Mouse (Mus musculus) kidney, embryonic 14.5 days (tissue): Measurements from ENCODE around the gene Schip1. TPM values are rescaled to one million over a fixed set of nuclear protein-coding genes. Genes with fewer than 3 reads are reported as not detected.

Source experiments
- ATAC-seq: fragments of 200-750 bp; cut with Nextera tagmentation; 2 replicates; pipeline ENCODE4 v1.8.0; 2017; ENCODE audit warnings: moderate number of reproducible peaks, mild to moderate bottlenecking, moderate TSS enrichment, moderate library complexity; ENCODE audit not compliant: low FRiP score, low TSS enrichment
- H3K27ac ChIP-seq: fragments of 300-500 bp; sonication (generic); 2 replicates; pipeline ENCODE4 v1.5.1; 2014; ENCODE audit warnings: low read depth, mild to moderate bottlenecking, low read length, moderate library complexity, mixed read lengths
- H3K27me3 ChIP-seq: fragments of 300-500 bp; sonication (generic); 2 replicates; pipeline ENCODE4 v1.6.1; 2014; ENCODE audit warnings: mild to moderate bottlenecking, low read length; ENCODE audit not compliant: control insufficient read depth, insufficient read depth
- H3K36me3 ChIP-seq: fragments of 300-500 bp; sonication (generic); 2 replicates; pipeline ENCODE4 v1.6.1; 2014; ENCODE audit warnings: low read length, mixed read lengths; ENCODE audit not compliant: control insufficient read depth, insufficient read depth
- H3K4me1 ChIP-seq: fragments of 300-500 bp; sonication (generic); 2 replicates; pipeline ENCODE4 v1.6.1; 2014; ENCODE audit warnings: low read length, mixed read lengths; ENCODE audit not compliant: control insufficient read depth, insufficient read depth
- H3K4me2 ChIP-seq: fragments of 300-500 bp; sonication (generic); replicated peaks from 2 replicates; pipeline ENCODE4 v1.6.1; 2014; ENCODE audit warnings: low read depth, mild to moderate bottlenecking, low read length
- H3K4me3 ChIP-seq: fragments of 300-500 bp; sonication (generic); 2 replicates; pipeline ENCODE4 v1.5.1; 2014; ENCODE audit warnings: mild to moderate bottlenecking, low read length
- H3K9ac ChIP-seq: fragments of 300-500 bp; sonication (generic); 2 replicates; pipeline ENCODE4 v1.6.1; 2014; ENCODE audit warnings: low read depth, mild to moderate bottlenecking, low read length, moderate library complexity
- H3K9me3 ChIP-seq: fragments of 300-500 bp; sonication (generic); 2 replicates; pipeline ENCODE4 v1.6.1; 2016; ENCODE audit warnings: low read length; ENCODE audit not compliant: control insufficient read depth
- WGBS: fragments of 180-500 bp; shearing (Covaris S2); extraction: QIAGEN DNeasy Blood & Tissue Kit; methylation state at CpG from one replicate; pipeline ENCODE4 v1.1.7; 2014; 5-methylcytosine and 5-hydroxymethylcytosine counted together
- polyA plus RNA-seq: library from polyadenylated mRNA; unstranded; fragments of >200 nt; fragmentation: Nextera tagmentation; extraction: Ambion mirVana; gene quantifications from 2 replicates; pipeline ENCODE4 v1.2.1, GENCODE M21; 2014

Schip1 gene
- polyA plus RNA-seq, 1 experiment from 2014 or later, result 50.1 TPM

DNA sequence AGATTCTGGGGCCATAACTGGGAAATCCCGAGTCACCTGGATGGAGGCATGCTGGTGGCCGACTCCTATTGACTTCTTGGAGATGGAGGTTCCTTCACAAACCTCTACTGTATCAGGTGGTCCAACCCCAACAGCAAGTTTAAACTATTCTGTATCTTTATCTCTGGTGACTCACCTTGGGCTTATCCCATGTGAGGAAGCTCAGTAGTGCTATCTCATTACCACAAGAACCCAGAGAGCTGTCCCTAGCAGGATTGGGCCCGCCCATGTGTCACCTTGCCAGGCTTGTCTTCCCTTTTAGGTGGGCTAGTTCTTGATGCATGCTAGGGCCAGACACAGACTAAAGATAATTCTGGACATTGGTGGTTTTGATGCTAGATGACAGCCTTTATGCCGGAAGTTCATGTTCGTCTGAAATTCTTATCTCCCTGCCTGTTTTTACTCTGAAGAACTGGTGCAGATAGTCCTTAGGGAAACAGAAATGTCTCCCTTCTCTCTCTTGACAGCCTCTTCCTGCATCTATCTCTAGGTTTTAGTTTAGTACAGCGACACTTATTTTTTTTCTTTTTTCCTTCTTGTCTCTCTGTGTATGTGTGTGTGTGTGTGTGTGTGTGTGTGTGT, 435.0 kb downstream of the Schip1 start:
- H3K4me3 ChIP-seq, result no peak overlapping the region
- H3K9me3 ChIP-seq, result no peaks in the 10 kb centered on the region
- no peak for ATAC-seq
- 87% methylated on average over 6 of the region's 6 CpGs for WGBS
- no peaks in the 10 kb centered on the region for H3K27me3 ChIP-seq
- H3K9ac ChIP-seq, result no peak overlapping the region
- H3K4me2 ChIP-seq, result no peak overlapping the region
- no peak overlapping the region for H3K27ac ChIP-seq
- H3K4me1 ChIP-seq, result peaks cover 11% of the 10 kb centered on the region; the same call in 1 of the 2 replicates
- H3K36me3 ChIP-seq, result no peaks in the 10 kb centered on the region

DNA sequence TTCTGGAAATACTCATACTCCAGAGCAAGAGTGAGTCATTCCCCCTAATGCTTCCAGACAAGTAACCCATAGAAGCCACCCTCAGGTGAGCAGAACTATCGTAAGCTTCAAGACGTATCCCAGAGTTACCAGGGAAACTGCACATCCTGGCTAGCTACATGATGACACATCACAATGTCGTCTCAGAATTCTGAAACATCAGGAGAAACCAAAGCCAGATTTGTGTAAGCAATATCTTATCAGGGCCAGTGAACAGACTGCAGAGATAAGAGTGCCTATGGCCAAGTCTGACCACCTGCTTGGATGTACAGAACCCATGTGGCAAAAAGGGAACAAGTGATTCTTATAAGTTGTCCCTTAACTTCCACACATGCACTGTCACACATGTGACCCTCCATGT, 440.2 kb downstream of the Schip1 start:
- Histone ChIP-seq H3K9ac (no peak overlapping the region), H3K27me3 (no peaks in the 10 kb centered on the region), H3K36me3 (no peaks in the 10 kb centered on the region), H3K4me2 (no peak overlapping the region), H3K9me3 (no peaks in the 10 kb centered on the region), H3K4me1 (no peaks in the 10 kb centered on the region), H3K27ac (no peak overlapping the region), H3K4me3 (no peak overlapping the region)
- 88% methylated on average over 3 of the region's 3 CpGs for WGBS
- ATAC-seq, result no peak

DNA sequence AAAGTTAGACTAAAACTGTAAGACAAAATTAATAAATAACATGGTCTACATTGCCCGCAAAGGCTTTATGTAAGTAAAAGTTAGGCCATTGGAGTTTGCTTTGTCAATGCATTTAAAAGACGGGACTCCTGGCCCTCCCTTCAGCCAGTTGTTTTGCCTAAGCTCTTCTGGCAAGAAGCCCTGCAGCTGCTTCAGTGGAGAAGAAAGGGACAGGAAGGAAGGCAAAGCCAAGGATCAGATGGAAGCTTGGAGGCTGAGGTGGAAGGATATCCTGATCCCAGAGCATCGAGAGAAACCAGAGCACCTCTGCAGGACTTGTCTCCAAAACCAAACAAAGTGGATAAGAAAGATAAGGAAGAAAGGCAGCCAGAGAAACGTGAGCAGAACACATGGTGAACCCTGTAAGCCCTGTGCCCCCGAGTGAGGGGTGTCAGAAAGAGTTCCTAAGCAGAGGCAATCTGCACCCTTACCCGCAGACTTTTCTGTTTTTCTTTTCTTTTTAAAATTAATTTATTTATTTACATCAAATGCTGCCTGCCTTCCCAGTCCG, 442.2 kb downstream of the Schip1 start:
- no peak for ATAC-seq

DNA sequence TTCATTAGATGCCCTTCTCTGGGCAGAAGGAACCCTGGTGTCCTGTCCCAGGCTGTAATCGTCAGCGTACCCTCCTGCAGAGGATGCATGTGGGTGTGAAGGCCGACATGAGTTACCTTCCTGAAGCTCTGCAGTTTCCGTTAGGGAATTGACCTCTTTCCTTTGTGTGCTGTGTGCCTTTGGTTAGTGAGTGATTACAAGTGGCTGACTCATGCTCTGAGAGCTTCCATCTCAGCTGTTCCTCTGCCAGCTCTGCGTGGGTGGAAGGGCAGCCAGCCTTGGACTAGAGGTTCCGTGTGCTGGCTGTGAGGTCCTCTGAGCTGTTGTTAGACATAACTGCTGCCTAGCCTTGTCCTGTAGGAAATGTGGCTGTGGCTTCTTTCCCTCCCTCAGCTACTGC, 444.0 kb downstream of the Schip1 start:
- Histone ChIP-seq H3K27me3 (no peaks in the 10 kb centered on the region), H3K27ac (no peak overlapping the region), H3K9me3 (no peaks in the 10 kb centered on the region), H3K4me3 (no peak overlapping the region), H3K4me2 (no peak overlapping the region), H3K4me1 (no peaks in the 10 kb centered on the region), H3K9ac (no peak overlapping the region), H3K36me3 (no peaks in the 10 kb centered on the region)
- WGBS, result 45% methylated on average over 6 of the region's 6 CpGs
- ATAC-seq, result no peak

More for the DNA sequence above, 442.2 kb downstream of the Schip1 start:
- no peak overlapping the region for H3K4me2 ChIP-seq
- no peaks in the 10 kb centered on the region for H3K9me3 ChIP-seq
- no peak overlapping the region for H3K4me3 ChIP-seq
- H3K9ac ChIP-seq, result no peak overlapping the region
- no peaks in the 10 kb centered on the region for H3K4me1 ChIP-seq
- no peak overlapping the region for H3K27ac ChIP-seq
- 57% methylated on average over 7 of the region's 7 CpGs for WGBS
- no peaks in the 10 kb centered on the region for H3K36me3 ChIP-seq
- H3K27me3 ChIP-seq, result no peaks in the 10 kb centered on the region

DNA sequence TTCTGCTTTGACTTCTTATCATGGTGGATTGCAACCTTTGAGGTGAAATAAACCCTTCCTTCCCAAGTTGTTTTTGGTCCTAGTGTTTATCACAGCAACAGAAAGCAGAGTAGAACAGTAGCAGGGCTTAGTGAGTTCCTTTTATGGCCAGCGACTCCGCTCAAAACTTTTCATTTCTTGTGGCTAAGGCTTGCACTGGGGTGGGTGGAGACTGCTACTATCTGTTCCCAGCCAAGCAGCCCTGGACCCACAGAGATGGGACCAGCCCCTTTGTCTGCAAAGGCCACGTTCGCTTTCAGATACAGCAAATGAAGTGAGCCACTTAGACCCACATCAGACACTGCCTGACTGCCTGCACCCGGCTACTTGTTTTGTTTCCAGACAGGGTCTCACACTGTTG, 446.3 kb downstream of the Schip1 start:
- Histone ChIP-seq H3K4me2 (no peak overlapping the region), H3K36me3 (no peaks in the 10 kb centered on the region), H3K4me1 (0 out of 2 replicates have a peak, but pooled peaks cover 3% of the 10 kb centered on the region), H3K27me3 (no peaks in the 10 kb centered on the region), H3K4me3 (no peak overlapping the region), H3K27ac (no peak overlapping the region), H3K9me3 (no peaks in the 10 kb centered on the region), H3K9ac (no peak overlapping the region)
- WGBS, result 97% methylated on average over 5 of the region's 5 CpGs
- no peak for ATAC-seq

DNA sequence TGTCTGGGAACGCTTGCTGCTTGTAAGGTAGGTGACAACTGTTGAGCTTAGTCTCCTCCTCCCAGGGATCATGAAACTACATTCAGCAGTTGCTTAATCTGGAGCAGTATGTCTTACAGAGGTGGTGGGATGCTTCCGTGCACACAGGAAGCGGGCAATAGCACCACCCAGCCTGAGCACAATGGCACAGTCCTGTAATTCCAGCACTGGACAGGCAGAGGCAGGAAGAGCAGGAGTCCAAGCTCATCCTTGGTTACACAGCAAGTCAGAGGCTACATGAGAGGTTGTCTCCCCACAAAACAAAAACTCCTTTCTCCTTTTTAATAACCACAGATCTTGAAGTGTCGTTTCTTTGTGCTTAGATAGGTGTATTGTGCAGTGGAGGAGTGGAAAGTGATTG, 447.1 kb downstream of the Schip1 start:
- Histone ChIP-seq H3K4me2 (no peak overlapping the region), H3K4me1 (0 out of 2 replicates have a peak, but pooled peaks cover 3% of the 10 kb centered on the region), H3K9ac (no peak overlapping the region), H3K36me3 (no peaks in the 10 kb centered on the region), H3K4me3 (no peak overlapping the region), H3K27me3 (no peaks in the 10 kb centered on the region), H3K27ac (no peak overlapping the region), H3K9me3 (no peaks in the 10 kb centered on the region)
- 74% methylated on average over 4 of the region's 4 CpGs for WGBS
- no peak for ATAC-seq

DNA sequence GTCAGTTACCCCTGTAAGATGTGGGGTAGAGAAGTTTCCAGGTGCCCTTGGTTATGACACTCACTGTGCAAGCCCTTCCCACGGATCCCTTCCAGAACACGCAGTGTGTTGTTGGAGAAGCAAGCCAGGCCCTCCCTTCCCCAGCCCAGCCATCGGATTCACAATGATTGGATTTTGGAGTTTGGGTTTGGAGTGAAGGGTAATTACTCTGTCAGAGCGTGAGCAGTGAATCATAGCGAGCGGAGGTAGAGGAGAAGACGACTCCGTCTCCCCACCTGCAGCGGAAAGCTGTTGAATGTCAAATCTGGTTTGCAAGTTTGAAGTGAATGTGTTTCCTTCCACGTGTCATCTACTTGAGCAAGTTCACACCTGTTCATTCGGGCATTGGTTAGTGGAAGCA, 447.7 kb downstream of the Schip1 start:
- Histone ChIP-seq H3K4me3 (no peak overlapping the region), H3K36me3 (no peaks in the 10 kb centered on the region), H3K9ac (no peak overlapping the region), H3K4me2 (no peak overlapping the region), H3K27ac (no peak overlapping the region), H3K9me3 (no peaks in the 10 kb centered on the region), H3K4me1 (0 out of 2 replicates have a peak, but pooled peaks cover 3% of the 10 kb centered on the region), H3K27me3 (no peaks in the 10 kb centered on the region)
- 55% methylated on average over 11 of the region's 11 CpGs for WGBS
- no peak; the same call in 1 of the 2 replicates for ATAC-seq

DNA sequence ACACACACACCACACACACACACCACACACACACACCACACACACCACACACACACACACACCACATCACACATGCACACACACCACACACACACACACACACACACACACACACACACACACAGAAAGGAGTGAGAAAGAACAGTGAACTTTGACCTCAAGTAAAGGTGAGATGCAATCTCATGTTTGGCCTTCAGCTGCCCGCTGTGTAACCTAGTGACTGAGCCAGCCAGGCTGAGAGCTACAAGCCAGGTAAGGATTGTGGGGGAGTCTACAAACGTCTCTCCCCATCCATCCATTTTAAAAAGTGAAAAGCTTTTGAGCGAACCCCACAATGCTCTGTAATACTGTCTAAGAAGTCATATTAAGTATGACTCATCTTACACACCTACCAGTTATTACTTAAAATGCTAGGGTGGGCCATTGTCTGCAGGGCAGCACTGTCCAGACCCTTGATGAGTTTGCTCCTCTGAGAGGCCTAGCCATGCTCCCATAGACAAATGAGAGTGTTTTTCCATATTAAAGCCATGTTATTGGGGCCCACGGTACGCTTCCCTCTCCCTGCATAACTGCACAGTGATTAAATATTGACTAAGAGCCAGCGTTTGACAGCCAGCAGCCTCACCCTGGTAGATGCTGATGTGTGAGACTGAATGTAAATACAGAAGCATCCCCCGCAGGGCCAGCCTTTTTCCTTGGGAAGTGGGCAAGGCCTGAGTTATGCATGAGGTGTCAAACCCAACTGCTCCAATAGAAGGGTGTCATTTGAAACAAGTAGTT, 448.9 kb downstream of the Schip1 start:
- H3K9me3 ChIP-seq, result no peaks in the 10 kb centered on the region
- no peak overlapping the region for H3K4me2 ChIP-seq
- H3K36me3 ChIP-seq, result no peaks in the 10 kb centered on the region
- H3K4me1 ChIP-seq, result 0 out of 2 replicates have a peak, but pooled peaks cover 3% of the 10 kb centered on the region
- H3K9ac ChIP-seq, result no peak overlapping the region
- 0 out of 2 replicates have a peak, but pooled peaks have one; percentile 32 for ATAC-seq
- H3K4me3 ChIP-seq, result no peak overlapping the region
- H3K27ac ChIP-seq, result no peak overlapping the region
- 65% methylated on average over 7 of the region's 7 CpGs for WGBS
- no peaks in the 10 kb centered on the region for H3K27me3 ChIP-seq

DNA sequence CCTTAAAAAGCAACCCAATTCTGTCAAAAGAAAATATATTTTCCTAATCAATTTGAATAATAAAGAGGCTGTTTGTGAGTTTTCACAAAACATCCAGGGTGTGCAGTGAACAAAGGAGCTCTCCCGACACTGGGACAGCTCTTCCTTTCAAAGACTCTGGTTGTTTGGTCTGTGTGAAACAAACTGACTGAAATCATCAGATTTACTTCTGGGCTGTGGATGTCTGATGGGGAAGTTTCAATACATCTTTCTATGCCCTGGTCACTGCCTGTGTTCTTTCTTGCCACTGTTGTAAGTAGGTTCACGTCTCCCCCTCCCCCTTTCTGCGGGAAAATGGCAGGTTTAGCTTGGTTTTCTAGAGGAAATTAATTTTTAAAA, 449.5 kb downstream of the Schip1 start:
- Histone ChIP-seq H3K27me3 (no peaks in the 10 kb centered on the region), H3K9me3 (no peaks in the 10 kb centered on the region), H3K4me1 (0 out of 2 replicates have a peak, but pooled peaks cover 3% of the 10 kb centered on the region), H3K27ac (no peak overlapping the region), H3K4me2 (no peak overlapping the region), H3K4me3 (no peak overlapping the region), H3K9ac (no peak overlapping the region), H3K36me3 (no peaks in the 10 kb centered on the region)
- WGBS, result 84% methylated on average over 3 of the region's 3 CpGs
- no peak for ATAC-seq
